Mouse (Mus musculus): Measurements from ENCODE around the gene C530025M09Rik.

C530025M09Rik gene

DNA sequence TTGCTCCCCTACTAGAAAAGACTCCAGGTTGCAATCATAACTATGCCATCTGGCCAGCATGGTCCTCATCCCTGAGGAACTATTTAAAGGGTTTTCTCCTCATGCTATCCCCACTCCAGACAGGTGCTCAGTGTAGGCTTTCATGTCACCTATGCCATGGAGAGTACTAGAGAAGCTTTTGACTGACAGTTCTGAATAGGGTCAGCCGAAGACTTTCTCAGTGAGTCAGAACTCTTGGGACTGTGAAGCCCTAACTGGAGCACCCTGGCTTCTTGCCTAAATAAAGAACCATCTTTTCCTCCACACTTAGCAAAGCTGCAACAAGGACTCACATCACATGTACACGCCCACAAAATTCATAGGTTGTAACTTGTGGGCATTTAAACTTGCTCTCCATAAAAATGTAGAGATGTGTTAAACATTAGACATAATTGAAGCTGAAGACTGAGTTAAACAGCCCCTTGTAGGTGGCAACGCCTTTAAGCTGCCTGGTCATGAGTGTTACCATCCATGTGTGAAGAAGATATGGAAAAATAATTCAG lies 26.3 kb downstream of the C530025M09Rik start:
- 62% methylated on average over 3 of the region's 3 CpGs for WGBS

DNA sequence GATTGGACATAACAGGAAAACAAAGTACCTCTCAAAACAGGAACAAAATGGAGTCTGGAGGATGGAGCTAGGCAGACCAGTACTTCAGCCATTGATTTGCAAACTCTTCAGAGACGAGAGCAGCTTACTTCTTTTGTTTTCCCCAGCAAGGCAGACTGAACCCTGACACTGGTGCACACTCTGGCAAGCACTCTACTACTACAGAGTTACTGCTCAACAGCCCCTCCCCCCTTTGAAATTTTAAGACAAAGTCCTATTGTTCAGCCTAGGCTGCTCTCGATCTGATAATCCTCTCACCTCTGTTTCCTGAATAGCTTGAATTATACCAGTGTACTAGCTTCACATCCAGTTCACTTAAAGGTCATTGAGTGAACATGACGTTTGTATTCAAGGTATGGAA lies 32.4 kb downstream of the C530025M09Rik start:
- WGBS: 29% methylated on average over 3 of the region's 3 CpGs

All from cerebral cortex, adult 2 months (tissue).